Mouse (Mus musculus): ENCODE data around the gene Ranbp9. TPM values are rescaled to one million over a fixed set of nuclear protein-coding genes. Genes with fewer than 3 reads are reported as not detected.

The Ranbp9 gene
- total and polyA plus RNA-seq, 2 experiments from 2014 or later, result 9.6 to 67.1 TPM

DNA sequence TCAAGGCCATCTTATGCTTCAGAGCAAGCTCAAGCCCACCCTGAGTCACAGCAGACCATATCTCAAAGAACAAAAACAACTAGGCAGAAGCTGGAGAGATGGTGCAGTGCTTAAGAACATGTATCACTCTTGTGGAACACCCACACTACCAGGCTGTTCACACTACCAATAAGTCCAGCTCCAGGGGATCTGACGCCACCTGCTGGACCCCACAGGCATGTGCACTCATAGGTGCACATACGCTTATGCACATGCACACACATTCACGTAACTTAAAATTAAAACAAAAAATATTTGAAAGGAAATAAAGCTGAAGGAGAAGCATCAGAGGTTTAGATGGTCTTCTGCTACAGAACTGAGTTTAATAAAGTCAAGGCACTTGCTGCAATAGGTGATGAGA, 16.7 kb upstream of the Ranbp9 start:
- no peak for ATAC-seq
- peak; percentile 39 for TF ChIP-seq CTCF (IDR thresholded peaks at IDR 0.05; ENCODE audit: low read depth)
- DNase-seq (ENCODE audit: low spot score), result no peak
- WGBS, result 97% methylated on average over 3 of the region's 3 CpGs
- no peaks in the 10 kb centered on the region for H3K4me1 ChIP-seq (ENCODE audit: insufficient read depth, low read length)
- no peak overlapping the region for H3K4me3 ChIP-seq (ENCODE audit: low read length)
- H3K36me3 ChIP-seq (ENCODE audit: insufficient read depth, low read length), result no peaks in the 10 kb centered on the region
- no peaks in the 10 kb centered on the region for H3K9me3 ChIP-seq (ENCODE audit: low read length)
- no peak overlapping the region for H3K27ac ChIP-seq
- no peak overlapping the region for H3K9ac ChIP-seq (replicated peaks; ENCODE audit: low read length)
- no peak overlapping the region for H3K4me2 ChIP-seq (ENCODE audit: low read depth, low read length)
- no peaks in the 10 kb centered on the region for H3K27me3 ChIP-seq (ENCODE audit: insufficient read depth, low read length)

DNA sequence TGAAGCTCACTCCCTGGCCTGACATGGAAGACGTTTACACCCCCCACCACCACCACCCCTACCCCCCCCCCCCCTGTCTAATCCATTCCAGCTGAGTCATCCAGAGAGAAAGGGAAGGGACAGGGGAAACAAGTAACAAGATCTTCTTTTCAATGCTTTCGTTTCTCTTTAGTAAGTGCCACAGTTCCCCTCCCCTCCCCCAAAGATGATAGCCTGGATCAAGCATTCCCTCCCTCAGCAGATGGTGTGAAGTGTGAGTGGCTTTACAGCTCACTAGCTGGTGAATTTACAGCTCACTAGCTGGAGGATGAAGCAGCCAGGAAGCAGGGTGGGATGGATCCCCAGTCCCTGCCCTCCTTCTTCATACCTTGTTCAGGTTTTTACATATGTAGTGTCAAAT, 15.6 kb upstream of the Ranbp9 start:
- Histone ChIP-seq H3K4me2 (ENCODE audit: low read depth, low read length) (no peak overlapping the region), H3K4me3 (ENCODE audit: low read length) (no peak overlapping the region), H3K27me3 (ENCODE audit: insufficient read depth, low read length) (no peaks in the 10 kb centered on the region), H3K36me3 (ENCODE audit: insufficient read depth, low read length) (no peaks in the 10 kb centered on the region), H3K9me3 (ENCODE audit: low read length) (no peaks in the 10 kb centered on the region), H3K4me1 (ENCODE audit: insufficient read depth, low read length) (no peaks in the 10 kb centered on the region), H3K9ac (replicated peaks; ENCODE audit: low read length) (no peak overlapping the region), H3K27ac (no peak overlapping the region)
- ATAC-seq (no peak), DNase-seq (ENCODE audit: low spot score) (peak; percentile 31)
- WGBS, result 17% methylated on average over 2 of the region's 2 CpGs
- no peak for TF ChIP-seq CTCF (IDR thresholded peaks at IDR 0.05; ENCODE audit: low read depth)

DNA sequence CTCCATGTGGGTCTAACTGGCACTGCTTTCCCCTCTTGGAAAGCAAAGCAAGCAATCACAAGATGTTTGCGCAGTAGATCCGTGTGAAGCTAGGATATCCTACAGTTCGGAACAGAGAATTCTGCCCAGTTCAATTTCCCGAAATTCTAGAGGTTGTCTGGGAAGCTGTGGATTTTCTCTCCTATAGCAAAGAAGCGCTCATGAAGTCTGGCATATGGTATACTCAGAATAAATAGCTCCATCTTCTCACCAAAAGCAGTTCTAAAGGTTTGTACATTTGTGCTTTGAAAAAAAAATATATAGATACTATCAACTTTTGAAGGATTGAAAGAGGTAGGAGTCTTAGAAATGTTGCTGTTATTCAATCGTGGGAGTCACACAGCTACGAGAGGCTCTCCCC, 14.6 kb upstream of the Ranbp9 start:
- ATAC-seq (no peak), DNase-seq (ENCODE audit: low spot score) (no peak)
- H3K27ac ChIP-seq, result no peak overlapping the region
- no peaks in the 10 kb centered on the region for H3K9me3 ChIP-seq (ENCODE audit: low read length)
- no peaks in the 10 kb centered on the region for H3K4me1 ChIP-seq (ENCODE audit: insufficient read depth, low read length)
- H3K27me3 ChIP-seq (ENCODE audit: insufficient read depth, low read length), result no peaks in the 10 kb centered on the region
- TF ChIP-seq CTCF (IDR thresholded peaks at IDR 0.05; ENCODE audit: low read depth), result no peak
- no peak overlapping the region for H3K4me2 ChIP-seq (ENCODE audit: low read depth, low read length)
- no peak overlapping the region for H3K4me3 ChIP-seq (ENCODE audit: low read length)
- no peaks in the 10 kb centered on the region for H3K36me3 ChIP-seq (ENCODE audit: insufficient read depth, low read length)
- no peak overlapping the region for H3K9ac ChIP-seq (replicated peaks; ENCODE audit: low read length)
- WGBS, result 95% methylated on average over 7 of the region's 7 CpGs

DNA sequence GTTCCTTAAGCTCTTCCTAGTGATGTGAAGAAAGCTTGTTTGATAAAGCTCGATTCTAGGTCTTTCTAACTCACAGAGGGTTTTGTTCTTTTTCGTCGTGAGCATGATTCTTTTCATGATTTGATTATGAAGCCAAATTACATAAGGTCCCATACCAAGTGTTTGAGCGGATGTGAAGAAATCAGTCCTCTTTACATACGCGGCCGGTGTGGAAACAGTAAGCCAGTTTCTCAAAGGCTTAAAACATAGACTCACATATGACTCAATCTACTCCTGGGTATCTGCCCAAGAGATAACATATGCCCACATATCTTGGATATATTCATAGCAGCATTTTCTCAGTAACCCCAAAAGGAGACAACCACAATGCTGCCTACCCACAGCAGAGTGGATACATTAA, 12.6 kb upstream of the Ranbp9 start:
- Histone ChIP-seq H3K27ac (no peak overlapping the region), H3K27me3 (ENCODE audit: insufficient read depth, low read length) (no peaks in the 10 kb centered on the region), H3K9me3 (ENCODE audit: low read length) (no peaks in the 10 kb centered on the region), H3K4me2 (ENCODE audit: low read depth, low read length) (no peak overlapping the region), H3K9ac (replicated peaks; ENCODE audit: low read length) (no peak overlapping the region), H3K4me1 (ENCODE audit: insufficient read depth, low read length) (no peaks in the 10 kb centered on the region), H3K36me3 (ENCODE audit: insufficient read depth, low read length) (no peaks in the 10 kb centered on the region), H3K4me3 (ENCODE audit: low read length) (no peak overlapping the region)
- no peak for ATAC-seq
- DNase-seq (ENCODE audit: low spot score), result no peak
- WGBS, result 92% methylated on average over 7 of the region's 7 CpGs
- TF ChIP-seq CTCF (IDR thresholded peaks at IDR 0.05; ENCODE audit: low read depth), result no peak

DNA sequence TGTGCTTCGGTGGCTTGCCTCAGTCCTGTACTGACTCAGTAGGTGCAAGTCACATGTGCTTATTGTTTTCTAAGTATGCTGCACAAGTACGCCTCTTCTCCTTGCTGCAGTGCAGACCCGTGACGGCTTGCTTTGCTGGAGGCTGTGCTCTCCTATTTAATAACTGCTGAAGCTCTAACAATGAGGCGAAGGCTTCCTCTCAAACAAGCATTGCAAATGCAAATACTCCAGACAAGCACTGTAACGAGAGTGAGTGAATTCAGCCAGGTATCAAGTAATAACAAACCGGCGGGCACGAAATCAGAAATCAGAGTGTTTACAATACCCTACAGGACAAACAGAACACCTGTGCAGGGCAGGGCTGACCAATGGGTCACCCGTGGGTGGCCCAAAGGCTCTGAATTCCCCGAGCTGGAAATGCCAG, 12.0 kb upstream of the Ranbp9 start:
- TF ChIP-seq CTCF (IDR thresholded peaks at IDR 0.05; ENCODE audit: low read depth), result no peak
- H3K36me3 ChIP-seq (ENCODE audit: insufficient read depth, low read length), result no peaks in the 10 kb centered on the region
- no peaks in the 10 kb centered on the region for H3K9me3 ChIP-seq (ENCODE audit: low read length)
- H3K27ac ChIP-seq, result no peak overlapping the region
- no peak overlapping the region for H3K4me2 ChIP-seq (ENCODE audit: low read depth, low read length)
- H3K4me1 ChIP-seq (ENCODE audit: insufficient read depth, low read length), result no peaks in the 10 kb centered on the region
- H3K27me3 ChIP-seq (ENCODE audit: insufficient read depth, low read length), result no peaks in the 10 kb centered on the region
- 51% methylated on average over 11 of the region's 11 CpGs for WGBS
- DNase-seq (ENCODE audit: low spot score), result peak; percentile 49
- ATAC-seq, result peak; percentile 58; the same call in 1 of the 2 replicates
- H3K4me3 ChIP-seq (ENCODE audit: low read length), result no peak overlapping the region
- H3K9ac ChIP-seq (replicated peaks; ENCODE audit: low read length), result no peak overlapping the region

DNA sequence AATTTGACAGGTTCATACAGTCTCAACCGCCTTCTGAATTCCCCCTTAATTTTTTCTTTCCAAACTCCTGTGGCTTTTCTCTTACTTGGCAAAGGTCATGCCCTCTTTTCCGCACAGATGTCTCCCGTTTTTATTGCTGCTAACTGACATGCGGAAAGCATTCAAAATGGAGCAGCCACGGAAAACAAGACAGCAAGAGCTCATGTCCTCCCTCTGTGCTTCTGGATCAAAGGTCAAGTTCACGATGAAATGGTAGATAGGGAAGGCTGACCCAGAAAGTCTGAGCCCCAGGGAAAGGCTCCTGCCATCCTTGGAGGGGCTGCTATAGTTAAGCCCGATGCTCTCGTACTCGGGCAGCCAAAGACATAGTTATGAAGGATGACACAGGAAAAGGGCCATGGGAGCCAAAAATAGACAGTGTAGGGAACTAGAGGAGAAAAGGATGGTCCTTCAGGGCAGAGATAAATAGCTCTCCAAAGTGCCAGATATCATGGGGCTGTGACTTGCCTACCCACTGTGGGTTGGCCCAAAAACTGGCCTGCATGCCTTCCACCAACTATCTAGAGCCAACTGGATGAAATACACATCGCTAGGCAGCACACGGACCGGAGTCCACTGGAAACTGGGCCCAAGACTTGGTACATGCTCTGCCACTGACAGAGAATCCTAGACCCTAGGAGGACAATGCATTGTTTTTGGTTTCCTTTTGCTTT, 5.6 kb upstream of the Ranbp9 start:
- no peaks in the 10 kb centered on the region for H3K27me3 ChIP-seq (ENCODE audit: insufficient read depth, low read length)
- no peak overlapping the region for H3K4me2 ChIP-seq (ENCODE audit: low read depth, low read length)
- no peak overlapping the region for H3K27ac ChIP-seq
- no peak overlapping the region for H3K9ac ChIP-seq (replicated peaks; ENCODE audit: low read length)
- WGBS, result 55% methylated on average over 12 of the region's 12 CpGs
- 0 out of 2 replicates have a peak, but pooled peaks cover 3% of the 10 kb centered on the region for H3K4me1 ChIP-seq (ENCODE audit: insufficient read depth, low read length)
- TF ChIP-seq CTCF (IDR thresholded peaks at IDR 0.05; ENCODE audit: low read depth), result no peak
- ATAC-seq (no peak), DNase-seq (ENCODE audit: low spot score) (no peak)
- no peak overlapping the region for H3K4me3 ChIP-seq (ENCODE audit: low read length)
- no peaks in the 10 kb centered on the region for H3K9me3 ChIP-seq (ENCODE audit: low read length)
- no peaks in the 10 kb centered on the region for H3K36me3 ChIP-seq (ENCODE audit: insufficient read depth, low read length)

DNA sequence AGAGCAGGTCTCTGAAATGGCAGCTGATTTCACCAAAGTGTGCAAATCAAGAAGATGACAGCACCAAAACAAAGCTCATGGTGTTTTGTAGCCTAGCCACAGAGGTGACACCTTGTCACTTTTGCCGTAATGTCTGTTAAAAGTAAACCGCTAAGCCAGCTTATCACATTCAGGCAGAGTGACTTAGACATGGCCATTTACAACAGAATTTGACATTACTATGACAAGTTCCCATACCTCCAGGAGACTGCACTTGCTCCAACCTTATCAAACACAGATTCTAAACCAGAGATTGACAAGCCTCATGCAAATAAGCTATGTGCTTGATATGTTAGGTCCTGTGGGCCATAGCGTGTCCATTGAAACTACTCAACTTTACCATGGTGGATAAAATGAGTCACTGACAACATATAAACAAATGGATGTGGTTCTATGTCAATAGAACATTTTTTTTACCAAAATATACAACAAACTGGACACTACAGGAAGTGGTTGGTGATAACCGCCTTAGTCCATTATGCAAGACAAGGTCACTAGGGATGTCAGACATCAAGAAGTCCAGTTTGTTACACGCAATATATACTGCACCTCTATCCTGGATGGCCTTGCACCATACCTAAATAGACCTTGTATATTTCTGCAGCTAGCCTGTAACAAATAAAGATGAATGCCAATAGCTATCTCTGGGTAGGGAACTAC, 4.3 kb upstream of the Ranbp9 start:
- whole genome bisulfite sequencing, result 93% methylated on average over 5 of the region's 5 CpGs
- ATAC-seq (no peak), DNase-seq (ENCODE audit: low spot score) (no peak)
- Histone ChIP-seq H3K9ac (replicated peaks; ENCODE audit: low read length) (no peak overlapping the region), H3K27me3 (ENCODE audit: insufficient read depth, low read length) (no peaks in the 10 kb centered on the region), H3K4me2 (ENCODE audit: low read depth, low read length) (no peak overlapping the region), H3K4me3 (ENCODE audit: low read length) (no peak overlapping the region), H3K9me3 (ENCODE audit: low read length) (no peaks in the 10 kb centered on the region), H3K4me1 (ENCODE audit: insufficient read depth, low read length) (0 out of 2 replicates have a peak, but pooled peaks cover 3% of the 10 kb centered on the region), H3K27ac (no peak overlapping the region), H3K36me3 (ENCODE audit: insufficient read depth, low read length) (no peaks in the 10 kb centered on the region)
- no peak for TF ChIP-seq CTCF (IDR thresholded peaks at IDR 0.05; ENCODE audit: low read depth)

Measured in hindbrain, postnatal 0 days (tissue).